Mouse (Mus musculus) lung, adult 18-20 months (tissue): ENCODE results near the gene Slc25a29.

ENCODE experiments used
- DNase-seq, 2 experiments: peaks; one replicate each; pipeline ENCODE4 v3.0.0; 2022; ENCODE audit warnings: mixed read lengths in 2 of 2

Gene Slc25a29

GRCm38 (mm10) chr12:108833408-108833807, 2.3 kb downstream of the Slc25a29 start:
- no peak for DNase-seq

- no peak for DNase-seq
Measured at GRCm38 (mm10) chr12:108832851-108833250, 2.8 kb downstream of the Slc25a29 start.

DNA sequence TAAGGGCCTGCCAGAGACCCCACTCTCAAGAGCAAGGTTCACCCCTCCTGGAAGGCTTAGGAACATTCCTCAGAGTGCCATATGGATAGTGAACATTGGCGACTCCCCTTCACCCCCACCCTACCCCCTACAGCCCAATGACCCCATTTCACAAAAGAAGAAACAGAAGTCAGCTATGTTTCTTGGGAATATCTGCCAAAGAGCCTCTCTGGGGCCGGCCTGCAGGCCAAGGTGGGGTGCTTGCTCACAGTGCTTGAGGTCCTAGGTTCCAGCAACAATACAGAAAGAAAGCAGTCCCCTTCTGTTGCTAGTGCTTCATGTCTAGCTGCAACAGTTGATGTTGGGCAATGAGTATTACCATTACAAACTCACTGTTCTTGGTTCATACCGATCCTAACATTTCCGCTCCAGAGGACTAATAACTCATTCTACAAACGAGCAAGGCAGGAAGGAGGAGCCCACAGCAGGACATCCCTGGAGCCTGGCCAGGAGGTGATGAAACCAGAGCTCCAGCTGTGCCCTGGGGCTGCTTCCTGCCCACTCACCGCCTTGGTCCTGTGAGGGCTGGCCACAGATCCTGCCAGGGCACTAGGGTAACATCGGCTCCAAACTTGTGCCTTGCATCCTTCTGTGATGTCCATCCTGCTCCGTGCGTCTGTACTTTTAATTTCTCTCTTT, 3.6 kb downstream of the Slc25a29 start:
- peak; percentile 75 to 83 for DNase-seq

DNA sequence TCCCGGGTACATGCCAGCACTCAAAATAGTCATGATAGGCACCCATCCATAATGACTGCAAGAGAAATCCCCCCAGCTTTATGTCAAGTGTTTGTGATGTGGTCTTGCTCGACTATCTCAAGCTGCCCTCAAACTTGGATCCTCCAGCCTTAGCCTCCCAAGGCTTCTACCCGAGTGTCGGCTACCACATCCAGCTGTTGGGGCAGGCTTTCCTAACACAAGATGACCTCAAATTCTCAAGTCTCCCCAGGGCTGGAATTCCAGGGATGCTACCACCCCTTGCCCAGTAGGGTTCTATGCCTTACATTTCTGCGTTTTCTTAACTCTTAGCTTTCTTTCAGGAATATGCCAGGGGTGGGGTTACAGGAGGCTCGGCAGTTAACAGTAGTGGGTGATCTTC, 5.3 kb downstream of the Slc25a29 start:
- no peak for DNase-seq

DNA sequence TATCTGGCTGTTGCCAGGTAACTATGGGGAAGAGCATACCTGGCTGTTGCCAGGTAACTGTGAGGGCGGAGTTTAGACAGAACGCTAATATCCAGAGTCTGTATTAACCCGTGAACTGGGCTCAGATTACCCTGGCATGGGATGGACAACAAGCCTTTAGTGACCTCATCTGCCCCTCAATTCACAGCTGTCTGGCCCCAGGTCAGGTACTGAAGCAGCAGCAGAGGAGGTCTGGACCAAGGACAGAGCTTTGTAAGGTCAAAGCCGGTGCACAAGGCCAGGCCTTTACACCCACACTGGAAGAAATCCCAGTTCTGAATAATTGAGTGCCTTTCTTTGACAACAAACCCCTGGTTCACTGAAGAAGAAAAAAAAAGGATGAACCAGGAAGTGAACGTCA, 6.0 kb downstream of the Slc25a29 start:
- no peak for DNase-seq

DNA sequence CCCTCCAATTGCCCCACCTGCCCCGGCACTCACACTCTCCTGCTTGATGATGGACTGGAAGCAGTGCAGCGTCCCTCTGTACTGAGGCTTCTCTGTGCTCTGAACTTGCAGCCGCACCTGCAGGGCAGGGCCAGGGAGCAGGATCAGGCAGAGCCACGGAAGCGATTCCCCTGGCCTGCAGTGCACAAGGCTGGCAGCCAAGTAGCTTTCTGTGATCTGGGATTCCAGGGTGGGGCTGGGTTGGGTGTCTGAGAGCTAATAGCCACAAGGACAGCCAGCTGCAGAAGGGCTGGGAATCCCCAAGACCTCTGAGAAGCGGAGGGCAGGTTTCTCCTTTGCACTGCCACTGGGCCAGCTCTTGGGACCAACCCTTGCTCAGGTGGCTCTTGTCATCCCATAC, 8.0 kb downstream of the Slc25a29 start:
- DNase-seq, result no peak

DNA sequence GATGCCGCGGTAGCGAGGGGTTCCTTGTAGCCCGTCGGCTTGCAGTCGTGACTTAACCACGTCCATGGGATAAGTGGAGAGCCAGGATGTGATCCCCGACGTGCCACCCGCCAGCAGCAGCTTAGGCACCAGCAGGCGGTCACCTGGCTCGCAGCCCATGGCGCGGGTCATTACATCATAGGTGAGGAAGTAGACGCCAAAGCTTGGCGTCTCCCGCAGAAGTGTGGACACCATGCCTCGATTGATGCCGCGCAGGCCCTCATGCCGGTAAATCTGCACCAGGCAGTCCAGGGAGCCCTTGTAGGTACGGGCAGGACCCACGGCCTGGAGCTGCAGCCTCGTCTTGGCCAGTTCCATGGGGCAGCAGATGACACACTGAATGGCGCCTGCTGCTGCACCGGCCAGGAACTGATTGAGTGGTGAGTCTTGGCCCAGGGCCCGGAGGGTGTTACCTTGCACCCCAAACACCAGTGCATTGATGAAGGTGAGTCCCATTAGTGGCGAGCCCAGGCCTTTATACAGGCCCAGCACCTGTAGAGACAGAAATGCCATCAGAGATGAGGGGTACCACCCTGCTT, 8.6 kb downstream of the Slc25a29 start:
- DNase-seq, result no peak

DNA sequence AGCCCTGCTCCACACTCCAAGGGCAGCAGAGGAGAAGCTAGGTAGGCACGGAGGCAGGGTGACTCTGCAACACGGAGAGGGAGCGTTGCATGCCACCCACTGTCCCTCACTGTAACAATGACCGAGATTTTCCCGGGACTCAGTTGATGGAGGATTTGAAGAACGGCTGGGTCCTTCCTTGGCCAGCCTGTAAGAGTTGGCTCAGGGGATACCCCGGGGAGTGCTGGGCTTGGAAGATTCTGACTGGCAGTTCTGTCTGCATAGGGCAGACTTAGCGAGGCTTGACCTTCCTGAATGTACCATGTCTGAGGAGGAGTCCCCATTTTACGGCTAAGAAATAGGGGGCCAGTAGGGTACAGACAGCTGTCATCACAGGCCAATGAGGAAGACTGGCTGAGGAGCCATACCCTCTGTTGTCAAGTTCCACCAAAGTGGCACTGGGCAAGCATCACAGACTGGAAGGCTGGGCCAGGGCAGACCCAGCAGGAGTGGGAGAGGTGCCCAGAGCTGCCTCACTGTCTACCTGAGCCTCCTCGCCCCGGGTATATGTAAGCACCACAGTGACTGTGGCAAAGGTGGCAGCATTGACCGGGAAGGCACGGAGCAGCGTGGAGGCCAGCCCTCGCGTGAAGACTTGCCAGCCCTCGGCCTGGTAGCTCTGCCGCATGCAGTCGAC, 9.3 kb downstream of the Slc25a29 start:
- no peak for DNase-seq

- no peak for DNase-seq
Measured at GRCm38 (mm10) chr12:108825561-108826224, 10.0 kb downstream of the Slc25a29 start.

DNA sequence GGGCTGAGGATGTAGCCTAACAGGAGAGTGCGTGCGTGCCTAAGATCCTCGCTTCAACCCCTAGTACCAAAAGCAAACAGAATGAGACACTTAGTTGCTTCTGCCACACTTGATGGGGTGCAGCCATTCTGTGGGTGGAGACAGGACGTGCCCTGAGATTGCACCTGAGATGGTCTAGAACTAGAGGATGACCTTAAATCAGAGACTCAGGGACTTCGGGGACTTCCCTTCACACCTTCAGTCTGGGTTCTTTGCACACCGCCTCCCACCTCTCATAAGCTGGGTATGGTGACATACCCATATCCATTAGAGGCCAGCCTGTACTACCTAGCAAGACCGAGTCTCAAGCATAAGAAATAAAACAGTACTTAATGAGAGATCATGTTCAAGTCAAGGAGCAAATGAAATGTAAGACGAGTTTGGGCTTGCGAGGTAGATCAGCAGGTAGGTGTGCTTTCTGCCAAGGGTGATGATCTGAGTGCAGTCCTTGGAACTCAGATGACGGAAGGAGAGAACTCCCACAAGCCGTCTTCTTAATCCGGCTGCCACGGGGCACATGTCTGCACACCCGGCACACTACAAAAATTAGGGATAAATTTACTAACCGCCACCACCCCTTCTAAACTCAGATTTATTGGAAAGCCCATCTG, 11.3 kb downstream of the Slc25a29 start:
- DNase-seq, result no peak

DNA sequence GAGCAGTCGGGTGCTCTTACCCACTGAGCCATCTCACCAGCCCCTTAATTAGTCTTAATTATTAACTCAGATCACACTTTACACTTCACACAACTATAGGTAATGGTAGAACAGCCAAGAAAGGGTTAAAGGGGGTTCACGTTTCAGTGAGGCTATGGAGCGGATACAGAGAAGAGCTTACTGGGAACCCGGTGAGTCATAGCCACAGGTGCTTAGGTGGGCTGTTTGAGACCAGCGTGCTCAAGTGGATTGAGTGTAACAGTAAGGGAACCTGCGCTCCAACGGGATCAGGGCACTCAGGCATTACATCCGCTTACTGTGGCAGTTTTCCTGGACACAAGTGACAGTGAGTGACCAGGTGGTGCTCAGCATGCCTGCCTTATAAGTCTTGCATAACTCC, 12.6 kb downstream of the Slc25a29 start:
- no peak for DNase-seq

DNA sequence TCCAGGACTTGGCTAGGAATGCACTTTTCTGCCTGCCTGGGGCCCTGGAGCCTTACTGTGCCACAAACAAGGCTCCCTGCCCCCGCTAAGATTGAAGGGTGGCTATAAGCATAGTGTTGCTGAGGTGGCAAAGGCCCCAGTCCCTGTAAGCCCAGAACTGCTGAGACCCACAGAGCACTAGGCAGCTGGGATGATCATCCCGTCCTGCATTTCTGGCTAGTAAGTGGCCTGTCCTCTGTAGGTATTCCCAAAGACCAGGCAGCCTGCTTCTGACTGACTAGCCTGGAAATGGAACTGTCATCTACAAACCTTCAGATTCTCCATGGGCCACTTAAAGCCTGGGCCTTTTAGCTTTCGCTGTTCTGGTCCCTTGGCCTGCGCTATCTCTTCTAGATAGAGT, 15.2 kb downstream of the Slc25a29 start:
- no peak for DNase-seq

GRCm38 (mm10) chr12:108816569-108816968, 19.1 kb downstream of the Slc25a29 start:
- DNase-seq, result no peak

- no peak for DNase-seq
Measured at GRCm38 (mm10) chr12:108814470-108814869, 21.2 kb downstream of the Slc25a29 start.

DNA sequence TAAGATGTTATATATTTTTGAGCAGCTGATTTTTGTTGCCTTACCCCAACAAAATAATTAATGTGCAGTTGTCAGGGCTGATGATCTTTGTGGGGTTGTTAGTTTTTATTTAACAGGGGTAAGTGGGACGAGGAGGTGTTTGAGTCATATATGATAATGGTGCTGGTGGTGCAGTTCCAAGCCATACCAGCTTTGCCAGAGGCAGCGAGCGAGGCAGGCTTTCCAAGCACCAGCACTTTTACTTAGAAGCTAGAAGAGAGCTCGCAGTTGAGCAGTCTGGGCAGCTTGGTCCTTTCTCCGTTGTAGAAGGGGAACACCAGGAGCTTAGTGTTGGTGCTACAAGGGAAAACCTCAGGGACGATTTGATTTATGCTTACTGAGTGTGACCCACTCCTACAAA, 23.2 kb downstream of the Slc25a29 start:
- DNase-seq, result no peak

GRCm38 (mm10) chr12:108811133-108811532, 24.6 kb downstream of the Slc25a29 start:
- peak; percentile 12 to 53 for DNase-seq

DNA sequence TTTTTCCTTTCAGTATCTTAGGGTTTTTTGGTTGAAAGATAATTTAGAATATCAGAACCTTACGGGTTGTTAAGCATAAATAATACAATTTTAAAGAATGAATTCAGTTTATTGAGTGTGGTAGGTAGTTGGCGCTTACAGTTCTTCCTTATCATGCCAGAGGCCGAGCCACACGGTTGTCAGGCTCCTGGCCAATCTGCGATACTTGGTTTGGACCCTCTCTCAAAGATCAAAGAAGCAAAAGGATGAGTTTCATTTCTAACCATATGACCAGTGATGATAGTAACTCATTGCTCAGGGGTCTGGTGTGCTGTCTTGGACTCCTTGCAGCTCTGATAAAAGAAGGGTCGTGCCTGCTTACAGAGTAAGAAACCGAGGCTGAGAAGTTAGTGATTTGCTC, 25.4 kb downstream of the Slc25a29 start:
- no peak for DNase-seq

DNA sequence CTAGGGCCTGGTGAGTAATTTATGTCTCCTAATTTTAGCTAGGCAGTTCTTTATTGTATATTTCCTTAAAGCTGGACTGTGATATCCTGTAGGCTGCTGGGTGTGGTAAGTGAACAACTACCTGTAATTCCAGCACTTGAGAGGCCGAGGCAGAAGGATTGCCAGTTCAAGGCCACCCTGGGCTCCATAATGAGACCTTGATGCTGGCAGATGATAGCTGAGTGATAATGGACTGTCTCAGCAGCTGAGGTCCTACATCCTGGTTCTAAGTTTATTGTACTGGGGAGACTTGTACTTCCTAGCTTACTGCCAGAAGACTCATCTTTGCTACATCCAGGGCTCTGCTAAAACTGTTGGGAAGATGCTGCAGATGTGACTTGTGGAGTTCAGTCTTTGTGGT, 25.9 kb downstream of the Slc25a29 start:
- DNase-seq, result no peak

GRCm38 (mm10) chr12:108808465-108808864, 27.2 kb downstream of the Slc25a29 start:
- DNase-seq, result no peak

GRCm38 (mm10) chr12:108804388-108804787, 31.3 kb downstream of the Slc25a29 start:
- no peak for DNase-seq

GRCm38 (mm10) chr12:108801613-108802012, 34.1 kb downstream of the Slc25a29 start:
- DNase-seq, result no peak

DNA sequence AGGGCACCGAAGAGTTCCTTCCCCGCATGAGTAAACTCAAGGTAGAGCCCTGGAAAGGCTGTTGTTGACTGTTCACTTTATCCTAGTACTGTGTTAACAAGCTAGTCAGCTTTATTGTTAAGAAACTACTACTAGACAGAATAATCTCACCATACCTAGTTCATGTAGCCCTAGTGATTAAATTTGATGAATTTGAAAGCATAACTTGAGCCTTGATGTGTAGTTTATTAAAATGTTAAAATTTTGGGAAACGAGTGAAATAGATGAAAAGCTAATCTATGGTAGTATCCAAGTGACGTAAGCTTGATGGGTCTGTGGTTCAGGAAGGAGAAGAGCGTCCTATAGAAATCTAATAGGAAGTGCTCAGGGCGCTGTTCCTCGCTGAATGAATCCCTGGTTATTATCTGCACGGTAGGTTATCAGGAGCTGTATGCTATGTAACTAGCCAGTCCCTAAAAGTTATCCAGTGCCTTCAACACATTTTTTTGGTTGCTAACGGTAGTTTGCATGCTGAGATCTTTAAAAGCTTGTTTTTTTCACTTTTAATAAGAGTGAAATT, 40.6 kb downstream of the Slc25a29 start:
- no peak for DNase-seq
